Mouse (Mus musculus) limb, embryonic 13.5 days (tissue): Measurements from ENCODE around the gene Wdr83. TPM values are rescaled to one million over a fixed set of nuclear protein-coding genes. Genes with fewer than 3 reads are reported as not detected.

Experiments
- ATAC-seq: fragments of 200-750 bp; cut with Nextera tagmentation; 2 replicates; pipeline ENCODE4 v1.8.0; 2017; ENCODE audit warnings: low read depth, moderate number of reproducible peaks, moderate TSS enrichment; ENCODE audit not compliant: low FRiP score
- H3K27ac ChIP-seq: fragments of 300-500 bp; sonication (generic); 2 replicates; pipeline ENCODE4 v1.5.1; 2015; ENCODE audit warnings: inconsistent platforms, mild to moderate bottlenecking, moderate library complexity
- H3K27me3 ChIP-seq: fragments of 300-500 bp; sonication (generic); 2 replicates; pipeline ENCODE4 v1.6.1; 2015; ENCODE audit warnings: mild to moderate bottlenecking, inconsistent platforms
- H3K36me3 ChIP-seq: fragments of 300-500 bp; sonication (generic); 2 replicates; pipeline ENCODE4 v1.6.1; 2015; ENCODE audit warnings: inconsistent platforms, mild to moderate bottlenecking, moderate library complexity
- H3K4me1 ChIP-seq: fragments of 300-500 bp; sonication (generic); 2 replicates; pipeline ENCODE4 v1.6.1; 2015; ENCODE audit warnings: inconsistent platforms
- H3K4me2 ChIP-seq: fragments of 300-500 bp; sonication (generic); replicated peaks from 2 replicates; pipeline ENCODE4 v1.6.1; 2015; ENCODE audit warnings: inconsistent platforms, mild to moderate bottlenecking, moderate library complexity
- H3K4me3 ChIP-seq: fragments of 300-500 bp; sonication (generic); 2 replicates; pipeline ENCODE4 v1.5.1; 2015; ENCODE audit warnings: moderate library complexity, mild to moderate bottlenecking, inconsistent platforms
- H3K9ac ChIP-seq: fragments of 300-500 bp; sonication (generic); 2 replicates; pipeline ENCODE4 v1.6.1; 2015; ENCODE audit warnings: mild to moderate bottlenecking, inconsistent platforms
- H3K9me3 ChIP-seq: fragments of 300-500 bp; sonication (generic); 2 replicates; pipeline ENCODE4 v1.6.1; 2016; ENCODE audit warnings: inconsistent platforms
- WGBS: fragments of 180-500 bp; shearing (Covaris S2); methylation state at CpG from one replicate; pipeline ENCODE4 v1.1.7; 2015; 5-methylcytosine and 5-hydroxymethylcytosine counted together
- polyA plus RNA-seq: library from polyadenylated mRNA; unstranded; fragments of >200 nt; fragmentation: Nextera tagmentation; extraction: Ambion mirVana; gene quantifications from 2 replicates; pipeline ENCODE4 v1.2.1, GENCODE M21; 2015

Gene Wdr83
- polyA plus RNA-seq, 1 experiment from 2014 or later = 45.1 TPM

DNA sequence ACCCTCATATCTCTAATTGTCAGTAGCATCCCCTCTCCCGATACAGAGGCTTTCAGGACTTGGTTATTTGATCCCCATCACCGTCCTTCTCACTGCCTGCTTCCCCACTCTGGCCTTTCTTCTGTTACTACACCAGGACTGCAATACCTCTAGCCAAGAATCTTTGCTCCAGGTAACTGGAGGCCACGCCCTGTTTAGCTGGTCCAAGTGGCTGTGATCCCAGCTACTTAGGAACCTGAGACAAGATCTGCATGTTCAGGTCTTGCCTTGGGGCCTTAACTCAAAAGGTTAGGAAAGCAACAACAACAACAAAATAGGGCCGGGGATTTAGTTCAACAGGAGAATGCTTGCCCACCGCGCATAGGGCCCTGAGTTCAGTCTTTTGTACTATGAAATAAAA is 37.5 kb downstream of the Wdr83 start:
- Histone ChIP-seq H3K4me1 (peaks cover 13% of the 10 kb centered on the region), H3K27me3 (no peaks in the 10 kb centered on the region), H3K4me3 (no peak overlapping the region), H3K9ac (no peak overlapping the region), H3K9me3 (no peaks in the 10 kb centered on the region), H3K36me3 (peaks cover 87% of the 10 kb centered on the region), H3K4me2 (no peak overlapping the region), H3K27ac (no peak overlapping the region)
- WGBS = 93% methylated on average over 6 of the region's 6 CpGs
- no peak for ATAC-seq

DNA sequence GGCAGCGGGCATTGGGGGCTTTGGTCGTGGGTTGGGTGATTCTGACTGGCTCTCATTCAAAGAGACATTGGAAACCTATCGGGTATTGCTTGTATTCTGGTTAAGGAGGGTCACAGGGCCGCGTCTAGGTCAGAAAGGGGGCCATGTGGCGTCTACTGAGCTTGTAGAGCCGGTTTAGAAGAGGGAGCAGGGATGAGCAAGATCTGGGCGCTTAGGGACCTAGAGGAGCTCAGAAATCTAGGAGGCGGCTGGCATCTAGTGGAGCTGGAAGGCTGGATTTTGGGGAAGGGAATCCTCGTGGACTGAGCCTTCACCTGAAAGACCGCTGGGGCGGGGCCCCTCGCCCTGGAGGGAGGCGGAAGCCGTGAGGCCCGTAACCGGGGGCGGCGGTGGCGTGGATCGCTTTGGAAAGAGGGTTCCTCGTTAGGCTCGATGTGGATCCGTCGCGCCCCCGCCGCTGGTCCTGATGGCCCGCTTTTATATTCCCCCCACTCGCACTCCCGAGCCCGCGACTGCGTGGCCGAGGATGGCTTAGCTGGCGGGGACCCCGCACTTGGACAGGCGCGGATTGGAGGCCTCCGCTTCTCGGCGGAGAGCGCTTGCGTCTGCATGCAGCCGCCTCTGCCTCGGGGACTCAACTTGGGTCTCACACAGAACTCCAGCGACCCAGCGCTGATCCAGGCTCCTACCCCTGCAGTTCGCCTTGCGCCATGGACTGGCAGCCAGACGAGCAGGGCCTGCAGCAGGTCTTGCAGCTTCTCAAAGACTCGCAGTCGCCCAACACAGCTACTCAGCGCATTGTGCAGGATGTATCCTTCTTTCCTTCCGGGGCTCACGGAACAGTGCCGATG is 43.2 kb downstream of the Wdr83 start:
- H3K27ac ChIP-seq = peak overlapping the region; percentile 100
- H3K4me1 ChIP-seq = peaks cover 28% of the 10 kb centered on the region
- H3K4me3 ChIP-seq = peak overlapping the region; percentile 86
- WGBS = under 1% methylated on average over 57 of the region's 57 CpGs
- peak overlapping the region; percentile 95 for H3K9ac ChIP-seq
- H3K9me3 ChIP-seq = no peaks in the 10 kb centered on the region
- peak overlapping the region; percentile 93 for H3K4me2 ChIP-seq
- peaks cover 43% of the 10 kb centered on the region for H3K36me3 ChIP-seq
- 0 out of 2 replicates have a peak, but pooled peaks have one; percentile 1 for ATAC-seq
- no peaks in the 10 kb centered on the region for H3K27me3 ChIP-seq

DNA sequence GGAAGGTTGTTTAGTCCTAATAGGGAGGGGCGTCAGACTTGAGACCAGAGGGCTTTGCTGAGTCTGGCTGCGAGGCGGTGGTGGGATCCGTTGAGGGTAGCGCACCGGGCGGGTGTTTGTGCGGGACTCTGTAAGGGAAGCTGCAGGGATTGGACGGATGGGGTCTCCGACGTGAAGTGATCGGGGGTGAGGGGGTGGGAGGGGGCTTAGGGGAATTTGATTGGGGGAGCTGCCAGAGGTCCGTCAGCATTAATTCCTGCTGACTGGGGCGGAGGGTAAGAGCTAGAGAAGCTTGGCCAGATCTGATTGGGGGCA is 43.8 kb downstream of the Wdr83 start:
- no peaks in the 10 kb centered on the region for H3K9me3 ChIP-seq
- H3K27me3 ChIP-seq = no peaks in the 10 kb centered on the region
- H3K4me2 ChIP-seq = peak overlapping the region; percentile 93
- peaks cover 45% of the 10 kb centered on the region for H3K36me3 ChIP-seq
- H3K9ac ChIP-seq = peak overlapping the region; percentile 95
- peak overlapping the region; percentile 86 for H3K4me3 ChIP-seq
- ATAC-seq = peak; percentile 58; the same call in 1 of the 2 replicates
- under 1% methylated on average over 14 of the region's 14 CpGs for WGBS
- H3K27ac ChIP-seq = peak overlapping the region; percentile 100
- H3K4me1 ChIP-seq = peaks cover 28% of the 10 kb centered on the region

DNA sequence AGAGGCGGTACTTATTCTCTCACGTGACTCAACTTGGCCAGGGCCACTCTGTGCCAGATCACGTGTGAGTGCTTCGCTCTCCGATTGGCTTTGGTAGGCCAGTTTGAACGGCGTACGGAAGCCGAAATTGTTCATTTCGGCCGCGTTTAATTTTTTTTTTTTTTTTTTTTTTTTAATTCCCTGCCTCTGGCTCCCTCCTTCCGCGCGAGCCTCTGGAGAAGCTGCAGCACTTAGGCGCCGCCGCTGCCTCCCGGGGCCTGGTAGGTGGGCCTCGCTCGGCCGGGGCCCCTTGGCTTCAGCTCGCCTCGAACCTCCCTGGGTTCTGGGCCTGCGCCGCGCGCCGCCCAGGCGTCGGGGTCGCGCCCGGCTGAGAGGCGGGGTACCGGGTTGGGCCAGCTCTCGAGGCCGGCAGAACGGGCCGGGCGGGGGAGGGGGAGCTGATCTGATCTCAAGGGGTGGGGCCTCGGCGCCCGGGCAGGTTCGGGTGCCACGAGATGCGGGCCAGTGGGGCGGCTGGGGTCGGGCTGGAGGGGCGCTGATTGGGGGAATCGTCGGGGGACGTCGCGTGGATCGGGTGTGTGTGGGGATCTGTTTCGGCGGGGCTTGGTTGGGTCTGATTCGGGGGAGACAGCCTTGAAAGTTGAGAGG is 44.3 kb downstream of the Wdr83 start, which contains the start of gene Tnpo2:
TSS of gene Tnpo2 (plus strand) at position 198 of the 648 bp plus-strand sequence.
- Histone ChIP-seq H3K9ac (peak within 1 kb of the TSS; percentile 95), H3K27me3 (no peaks in the 10 kb centered on the region), H3K9me3 (no peaks in the 10 kb centered on the region), H3K4me1 (peaks cover 28% of the 10 kb centered on the region), H3K4me3 (peak within 1 kb of the TSS; percentile 86), H3K4me2 (peak within 1 kb of the TSS; percentile 93), H3K36me3 (peaks cover 45% of the 10 kb centered on the region), H3K27ac (peak within 1 kb of the TSS; percentile 100)
- WGBS = under 1% methylated on average over 57 of the region's 59 CpGs
- peak; percentile 91 for ATAC-seq

DNA sequence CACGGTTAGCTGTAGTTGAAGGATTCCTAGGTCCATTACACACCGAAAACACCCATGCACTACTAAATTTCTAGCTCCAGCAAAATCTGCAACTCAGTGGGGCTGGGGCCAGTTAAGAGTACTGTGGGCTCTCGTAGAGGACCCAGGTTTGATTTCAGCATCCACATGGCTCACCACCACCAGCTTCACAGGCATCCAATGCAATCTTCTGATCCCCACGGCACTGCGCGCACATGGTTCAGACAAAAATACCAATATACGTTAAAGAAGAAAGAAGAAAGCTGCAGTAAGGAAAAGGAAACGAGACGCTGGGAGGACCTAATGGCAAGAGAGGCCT is 44.8 kb downstream of the Wdr83 start:
- peak; percentile 37 for ATAC-seq
- peaks cover 28% of the 10 kb centered on the region for H3K4me1 ChIP-seq
- H3K9me3 ChIP-seq = no peaks in the 10 kb centered on the region
- peak overlapping the region; percentile 86 for H3K4me3 ChIP-seq
- H3K9ac ChIP-seq = peak overlapping the region; percentile 78
- 0% methylated on average over 9 of the region's 9 CpGs for WGBS
- peak overlapping the region; percentile 84 for H3K4me2 ChIP-seq
- H3K36me3 ChIP-seq = peaks cover 45% of the 10 kb centered on the region
- H3K27ac ChIP-seq = peak overlapping the region; percentile 100
- no peaks in the 10 kb centered on the region for H3K27me3 ChIP-seq

DNA sequence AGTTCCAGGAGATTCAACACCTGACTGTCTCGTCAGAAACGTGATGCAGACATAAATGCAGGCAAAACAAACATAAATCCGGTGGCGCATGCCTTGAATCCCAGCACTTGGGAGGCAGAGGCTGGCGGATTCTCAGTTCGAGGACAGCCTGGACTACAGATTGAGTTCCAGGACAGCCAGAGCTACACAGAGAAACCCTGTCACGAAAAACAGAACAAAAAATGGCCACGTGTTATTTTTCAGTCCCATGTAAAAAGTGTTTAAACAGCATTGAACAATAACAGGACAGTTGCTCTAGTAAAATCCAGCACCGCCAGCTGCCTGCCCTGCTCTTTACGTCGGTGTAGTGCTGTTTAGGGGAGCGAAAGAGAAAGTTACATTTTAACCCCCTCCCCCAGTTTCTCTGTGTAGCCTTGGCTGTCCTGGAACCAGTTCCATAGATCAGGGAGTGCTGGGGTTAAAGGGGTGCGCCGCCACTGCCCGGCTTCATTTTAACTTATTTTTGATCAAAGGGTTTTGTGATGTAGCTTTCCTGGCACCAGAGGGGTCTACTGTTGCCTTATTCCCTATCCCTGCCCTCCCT is 45.3 kb downstream of the Wdr83 start:
- H3K4me2 ChIP-seq = peak overlapping the region; percentile 84
- peaks cover 28% of the 10 kb centered on the region for H3K4me1 ChIP-seq
- no peaks in the 10 kb centered on the region for H3K27me3 ChIP-seq
- H3K27ac ChIP-seq = peak overlapping the region; percentile 100
- no peaks in the 10 kb centered on the region for H3K9me3 ChIP-seq
- peak; percentile 16; the same call in 1 of the 2 replicates for ATAC-seq
- peak overlapping the region; percentile 78 for H3K9ac ChIP-seq
- H3K36me3 ChIP-seq = peaks cover 43% of the 10 kb centered on the region
- H3K4me3 ChIP-seq = peak overlapping the region; percentile 86
- WGBS = 0% methylated on average over 15 of the region's 15 CpGs

DNA sequence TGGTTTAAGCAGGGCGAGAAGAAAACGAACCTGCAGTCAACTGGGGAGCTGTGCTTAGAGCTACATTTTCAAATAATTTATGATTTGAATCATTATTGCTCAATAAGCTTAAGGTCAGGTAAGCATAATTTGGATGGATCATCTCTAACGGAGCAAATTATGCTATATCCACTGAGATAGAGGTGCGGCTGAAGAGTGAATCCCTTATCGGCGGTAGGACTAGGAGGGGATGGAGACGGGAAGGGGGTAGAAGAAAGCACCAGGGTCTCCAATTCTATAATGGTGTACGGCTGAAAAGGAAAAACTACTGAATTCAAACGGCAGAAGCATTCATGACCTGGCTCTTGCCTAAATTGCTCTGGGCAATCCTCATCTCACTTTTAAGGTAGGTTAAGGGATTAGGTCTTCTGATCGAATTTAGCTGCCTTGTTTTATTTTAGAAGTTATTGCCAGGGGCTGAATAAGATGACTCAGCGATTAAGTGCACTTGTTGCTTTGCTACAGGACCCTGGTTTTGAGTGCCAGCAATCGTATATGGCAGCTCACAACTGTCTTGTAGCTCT is 45.9 kb downstream of the Wdr83 start:
- peaks cover 28% of the 10 kb centered on the region for H3K4me1 ChIP-seq
- peak overlapping the region; percentile 86 for H3K4me3 ChIP-seq
- 6% methylated on average over 12 of the region's 12 CpGs for WGBS
- H3K27ac ChIP-seq = peak overlapping the region; percentile 100
- no peaks in the 10 kb centered on the region for H3K27me3 ChIP-seq
- peak overlapping the region; percentile 84 for H3K4me2 ChIP-seq
- peak overlapping the region; percentile 78 for H3K9ac ChIP-seq
- ATAC-seq = no peak
- H3K9me3 ChIP-seq = no peaks in the 10 kb centered on the region
- H3K36me3 ChIP-seq = peaks cover 43% of the 10 kb centered on the region

DNA sequence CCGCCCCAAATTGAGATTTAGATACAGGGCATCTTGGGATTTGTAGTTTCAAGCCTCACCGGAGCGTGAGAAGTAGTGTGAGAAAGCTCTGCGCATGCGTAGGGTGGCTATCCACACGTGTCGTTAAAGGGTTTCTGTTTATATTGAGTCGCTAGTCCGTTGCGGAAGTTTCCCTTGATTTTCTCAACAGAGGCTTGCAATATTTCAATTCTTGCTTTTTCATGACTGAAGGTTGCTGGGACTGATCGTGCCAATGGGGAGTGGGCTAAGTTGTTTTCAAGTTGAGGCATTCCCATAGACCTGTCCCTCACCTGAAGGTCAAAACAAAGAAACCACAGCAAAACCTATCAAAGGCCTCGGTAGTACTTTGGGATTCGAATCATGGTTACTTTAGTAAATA is 46.3 kb downstream of the Wdr83 start:
- peak overlapping the region; percentile 84 for H3K4me2 ChIP-seq
- H3K4me1 ChIP-seq = peaks cover 24% of the 10 kb centered on the region
- no peaks in the 10 kb centered on the region for H3K9me3 ChIP-seq
- ATAC-seq = no peak
- H3K27ac ChIP-seq = 0 out of 2 replicates have a peak overlapping the region, but pooled peaks have one; percentile 100
- H3K9ac ChIP-seq = peak overlapping the region; percentile 78
- peak overlapping the region; percentile 86 for H3K4me3 ChIP-seq
- H3K27me3 ChIP-seq = no peaks in the 10 kb centered on the region
- peaks cover 43% of the 10 kb centered on the region for H3K36me3 ChIP-seq
- 2% methylated on average over 13 of the region's 13 CpGs for WGBS

DNA sequence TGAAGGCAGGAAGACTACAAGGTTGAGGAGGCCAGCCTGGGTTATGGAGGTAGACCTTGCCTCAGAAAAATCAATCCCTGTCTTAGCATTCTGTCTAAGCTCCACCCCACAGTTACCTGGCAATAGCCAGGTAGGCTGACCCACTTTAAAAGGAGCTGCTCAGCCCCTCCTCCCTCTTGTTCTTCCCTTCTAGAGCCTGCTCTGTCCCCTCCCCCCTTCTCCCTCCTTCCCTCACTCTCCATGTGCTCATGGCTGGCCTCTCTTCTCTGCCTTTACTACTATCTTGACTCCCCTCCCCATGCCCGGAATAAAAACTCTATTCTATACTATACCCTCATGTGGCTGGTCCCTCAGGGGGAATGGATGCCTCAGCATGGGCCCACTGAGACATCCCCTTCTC is 47.2 kb downstream of the Wdr83 start:
- Histone ChIP-seq H3K9me3 (no peaks in the 10 kb centered on the region), H3K4me2 (0 out of 2 replicates have a peak overlapping the region, but pooled peaks have one; percentile 84), H3K4me3 (no peak overlapping the region), H3K36me3 (peaks cover 50% of the 10 kb centered on the region), H3K9ac (no peak overlapping the region), H3K27me3 (no peaks in the 10 kb centered on the region), H3K4me1 (peaks cover 22% of the 10 kb centered on the region), H3K27ac (no peak overlapping the region)
- ATAC-seq = no peak
- WGBS = 55% methylated on average over 1 of the region's 1 CpGs

DNA sequence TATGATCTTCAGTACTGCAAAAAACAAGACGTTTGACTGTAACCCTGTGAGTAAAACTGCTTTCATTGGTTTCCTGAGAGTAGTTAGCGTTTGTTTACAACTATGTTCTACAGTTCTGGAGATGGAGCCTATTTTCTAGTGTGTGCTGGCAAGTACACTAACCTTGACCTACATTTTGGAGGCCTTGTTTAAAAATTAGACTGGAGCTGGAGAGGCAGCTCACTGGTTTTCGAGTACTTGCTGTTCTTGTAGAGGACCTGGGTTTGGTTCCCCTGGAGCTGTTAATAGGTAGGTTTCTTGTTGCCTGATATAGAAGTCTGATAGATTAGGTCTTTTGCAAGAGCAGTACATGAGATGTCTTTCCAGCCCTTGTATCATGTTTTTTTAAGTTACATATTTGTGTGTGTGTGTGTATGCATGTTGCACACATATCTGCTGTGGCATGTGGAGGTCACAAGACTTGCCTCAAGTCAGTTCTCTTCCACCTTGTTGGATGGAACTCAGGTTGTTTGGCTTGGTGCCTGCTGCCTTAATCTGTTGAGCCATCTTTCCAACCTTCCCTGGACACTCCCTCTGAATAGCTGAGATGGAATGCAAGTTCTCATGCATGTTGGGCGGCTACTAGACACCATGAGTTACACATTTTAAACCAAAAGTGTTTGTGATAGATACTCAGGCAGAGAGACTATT is 48.3 kb downstream of the Wdr83 start:
- Histone ChIP-seq H3K4me3 (no peak overlapping the region), H3K4me1 (peaks cover 26% of the 10 kb centered on the region), H3K9me3 (no peaks in the 10 kb centered on the region), H3K36me3 (peaks cover 50% of the 10 kb centered on the region), H3K9ac (no peak overlapping the region), H3K27ac (no peak overlapping the region), H3K4me2 (no peak overlapping the region), H3K27me3 (no peaks in the 10 kb centered on the region)
- ATAC-seq = no peak
- 88% methylated on average over 4 of the region's 4 CpGs for WGBS

DNA sequence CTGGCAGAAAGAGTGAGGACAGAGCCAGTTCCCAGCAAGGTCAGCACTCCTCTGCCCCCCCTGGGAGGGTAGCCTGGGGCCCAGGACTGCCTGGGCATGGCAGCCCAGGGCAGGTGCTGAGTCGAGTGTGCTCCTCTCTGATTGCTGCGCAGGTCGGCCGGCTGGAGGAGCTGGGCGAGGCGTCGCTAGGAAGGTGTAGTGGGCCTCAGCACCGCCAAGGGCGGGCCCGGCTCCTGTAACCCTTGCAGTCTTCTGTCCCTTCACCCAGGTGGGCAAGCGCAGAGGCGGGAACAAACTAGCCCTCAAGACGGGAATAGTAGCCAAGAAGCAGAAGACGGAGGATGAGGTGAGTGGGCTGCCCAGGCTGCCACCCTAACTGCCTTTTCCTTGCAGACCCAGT is 51.8 kb downstream of the Wdr83 start:
- no peak for ATAC-seq
- WGBS = 88% methylated on average over 14 of the region's 14 CpGs
- Histone ChIP-seq H3K4me3 (no peak overlapping the region), H3K9ac (peak overlapping the region; percentile 99; the same call in 1 of the 2 replicates), H3K4me1 (peaks cover 29% of the 10 kb centered on the region), H3K9me3 (no peaks in the 10 kb centered on the region), H3K36me3 (peaks cover 50% of the 10 kb centered on the region), H3K27ac (no peak overlapping the region), H3K4me2 (peak overlapping the region; percentile 94), H3K27me3 (no peaks in the 10 kb centered on the region)
